Mouse (Mus musculus): ENCODE results near the gene Tfr2. TPM values are rescaled to one million over a fixed set of nuclear protein-coding genes. Genes with fewer than 3 reads are reported as not detected.

Gene Tfr2
- polyA plus RNA-seq (2017; shearing (Covaris generic)): not detected

GRCm38 (mm10) chr5:137569665-137570064 is at the start of gene Tfr2:
Gene Tfr2, plus strand, starts transcription at chr5:137569840.

GRCm38 (mm10) chr5:137533117-137533827 is 36.4 kb upstream of the Tfr2 start, which contains the start of the genes Epo and Gnb2:
Gene Epo, minus strand, starts transcription at chr5:137533242.
Gene Gnb2, minus strand, starts transcription at chr5:137533510.

GRCm38 (mm10) chr5:137553411-137553837 is 16.2 kb upstream of the Tfr2 start, which contains the start of gene Actl6b:
Gene Actl6b, plus strand, starts transcription at chr5:137553517.

GRCm38 (mm10) chr5:137600619-137601364 is 31.2 kb downstream of the Tfr2 start, which contains the start of gene Mospd3:
Gene Mospd3, minus strand, starts transcription at chr5:137601058.

GRCm38 (mm10) chr5:137613550-137613949 is 43.9 kb downstream of the Tfr2 start, which contains the start of gene Pcolce:
Gene Pcolce, minus strand, starts transcription at chr5:137613784.

GRCm38 (mm10) chr5:137628498-137629305 is 59.1 kb downstream of the Tfr2 start, which contains the start of the genes Fbxo24, Lrch4 and Gm20605:
Gene Fbxo24, minus strand, starts transcription at chr5:137629002.
Gene Lrch4, plus strand, starts transcription at chr5:137629121.
Gene Gm20605, plus strand, starts transcription at chr5:137629175.

Other genes starting within 250 kb of the Tfr2 start
- gene Slc12a9, start 236.2 kb upstream of the Tfr2 start, polyA plus RNA-seq (2017; shearing (Covaris generic)): 9.4 TPM
- gene Ephb4, start 219.7 kb upstream of the Tfr2 start, polyA plus RNA-seq (2017; shearing (Covaris generic)): not detected
- gene Zan, start 92.8 kb upstream of the Tfr2 start, polyA plus RNA-seq (2017; shearing (Covaris generic)): 0.51 TPM
- 24.9 TPM for gene Pop7, start 67.3 kb upstream of the Tfr2 start, polyA plus RNA-seq (2017; shearing (Covaris generic))
- 7.8 TPM for gene Gigyf1, start 51.3 kb upstream of the Tfr2 start, polyA plus RNA-seq (2017; shearing (Covaris generic))
- not detected for gene Epo, start 36.6 kb upstream of the Tfr2 start, polyA plus RNA-seq (2017; shearing (Covaris generic))
- 244 TPM for gene Gnb2, start 36.3 kb upstream of the Tfr2 start, polyA plus RNA-seq (2017; shearing (Covaris generic))
- gene Actl6b, start 16.3 kb upstream of the Tfr2 start, polyA plus RNA-seq (2017; shearing (Covaris generic)): not detected
- gene Mospd3, start 31.2 kb downstream of the Tfr2 start, polyA plus RNA-seq (2017; shearing (Covaris generic)): 45.0 TPM
- 2.4 TPM for gene Pcolce, start 43.9 kb downstream of the Tfr2 start, polyA plus RNA-seq (2017; shearing (Covaris generic))
- gene Fbxo24, start 59.2 kb downstream of the Tfr2 start, polyA plus RNA-seq (2017; shearing (Covaris generic)): 0.89 TPM
- gene Lrch4, start 59.3 kb downstream of the Tfr2 start, polyA plus RNA-seq (2017; shearing (Covaris generic)): 233 TPM
- gene Gm20605, start 59.3 kb downstream of the Tfr2 start, polyA plus RNA-seq (2017; shearing (Covaris generic)): 36.4 TPM
- gene Sap25, start 71.5 kb downstream of the Tfr2 start, polyA plus RNA-seq (2017; shearing (Covaris generic)): 58.0 TPM
- gene Irs3, start 75.9 kb downstream of the Tfr2 start, polyA plus RNA-seq (2017; shearing (Covaris generic)): not detected
- gene Agfg2, start 114.9 kb downstream of the Tfr2 start, polyA plus RNA-seq (2017; shearing (Covaris generic)): 15.5 TPM
- gene Nyap1, start 171.8 kb downstream of the Tfr2 start, polyA plus RNA-seq (2017; shearing (Covaris generic)): 0.30 TPM
- gene Tsc22d4, start 175.9 kb downstream of the Tfr2 start, polyA plus RNA-seq (2017; shearing (Covaris generic)): 134 TPM
- gene Ppp1r35, start 209.0 kb downstream of the Tfr2 start, polyA plus RNA-seq (2017; shearing (Covaris generic)): 48.6 TPM
- gene Mepce, start 217.8 kb downstream of the Tfr2 start, polyA plus RNA-seq (2017; shearing (Covaris generic)): 55.5 TPM
- 7.1 TPM for gene Zcwpw1, start 218.0 kb downstream of the Tfr2 start, polyA plus RNA-seq (2017; shearing (Covaris generic))